17 mouse cellular contexts compared by ENCODE assay signal in genomic region chr12:73350466-73350865, GRCm38 (mm10).
DNase-seq lines count a peak whose midpoint lies in the region; ATAC-seq and TF ChIP-seq lines count a peak whose summit lies in the region.
"Had no signal": no experiment of that assay in that cellular context is flagged by ENCODE, and none has a peak within 500 bp of the region (broad histone marks: within the 10 kb centered on the region; RNA-seq: fewer than 3 reads in every experiment).

No protein-coding gene starts in this region.

- H3K4me2 ChIP-seq in heart, embryonic 14.5 days (ENCODE audit: low read length), result no peak overlapping the region
- no peak overlapping the region for H3K4me2 ChIP-seq in midbrain, embryonic 11.5 days
- no peak overlapping the region for H3K4me2 ChIP-seq in midbrain, postnatal 0 days (ENCODE audit: low read depth, low read length, poor library complexity, severe bottlenecking)
- no peak overlapping the region for H3K4me2 ChIP-seq in embryonic facial prominence, embryonic 14.5 days (ENCODE audit: low read depth, low read length)
- H3K4me2 ChIP-seq: midbrain, embryonic 12.5 days had no signal

- H3K9me3 ChIP-seq in heart, embryonic 14.5 days (ENCODE audit: control insufficient read depth, low read length), result no peaks in the 10 kb centered on the region
- H3K9me3 ChIP-seq in midbrain, embryonic 11.5 days (ENCODE audit: control insufficient read depth, low read length), result no peaks in the 10 kb centered on the region
- no peaks in the 10 kb centered on the region for H3K9me3 ChIP-seq in midbrain, postnatal 0 days (ENCODE audit: low read length)
- H3K9me3 ChIP-seq in embryonic facial prominence, embryonic 14.5 days (ENCODE audit: control insufficient read depth, low read length), result no peaks in the 10 kb centered on the region
- H3K9me3 ChIP-seq: hindbrain, embryonic 10.5 days; midbrain, embryonic 12.5 days; neural tube, embryonic 12.5 days had no signal

- ATAC-seq in heart, embryonic 14.5 days (ENCODE audit: insufficient number of reproducible peaks, insufficient read depth, low FRiP score, low read depth), result no peak
- ATAC-seq in midbrain, embryonic 11.5 days (ENCODE audit: low FRiP score), result no peak
- ATAC-seq in midbrain, postnatal 0 days (ENCODE audit: low FRiP score), result no peak
- ATAC-seq in embryonic facial prominence, embryonic 14.5 days (ENCODE audit: low read depth), result no peak; the same call in 1 of the 2 replicates
- no peak for ATAC-seq in granulocyte monocyte progenitor cell, adult 5-6 weeks (replicated peaks; ENCODE audit: poor library complexity, severe bottlenecking)
- ATAC-seq: hindbrain, postnatal 0 days; lung, postnatal 0 days had no signal

- no peak for TF ChIP-seq CTCF in midbrain, postnatal 0 days (IDR thresholded peaks at IDR 0.05)

- 66% methylated on average over 7 of the region's 7 CpGs for WGBS in heart, embryonic 14.5 days
- WGBS in midbrain, embryonic 11.5 days, result 59% methylated on average over 7 of the region's 7 CpGs
- 58% methylated on average over 7 of the region's 7 CpGs for WGBS in midbrain, postnatal 0 days
- 26% methylated on average over 7 of the region's 7 CpGs for WGBS in embryonic facial prominence, embryonic 14.5 days

- H3K4me1 ChIP-seq in heart, embryonic 14.5 days (ENCODE audit: control insufficient read depth in 2 of 2, insufficient read depth in 2 of 2, low read length in 2 of 2), result peaks cover 13 to 26% of the 10 kb centered on the region in 2 experiments
- H3K4me1 ChIP-seq in midbrain, embryonic 11.5 days (ENCODE audit: control insufficient read depth, insufficient read depth, low read length), result no peaks in the 10 kb centered on the region
- H3K4me1 ChIP-seq in midbrain, postnatal 0 days (ENCODE audit: insufficient read depth, low read length), result no peaks in the 10 kb centered on the region
- H3K4me1 ChIP-seq in embryonic facial prominence, embryonic 14.5 days (ENCODE audit: control insufficient read depth, insufficient read depth, low read length), result peaks cover 17% of the 10 kb centered on the region

- peak overlapping the region; percentile 10; the same call in 1 of the 2 replicates for H3K9ac ChIP-seq in heart, embryonic 14.5 days (ENCODE audit: low read length)
- H3K9ac ChIP-seq in midbrain, embryonic 11.5 days (ENCODE audit: low read length), result no peak overlapping the region
- no peak overlapping the region for H3K9ac ChIP-seq in midbrain, postnatal 0 days (replicated peaks; ENCODE audit: low read length, poor library complexity, severe bottlenecking)
- no peak overlapping the region for H3K9ac ChIP-seq in embryonic facial prominence, embryonic 14.5 days (ENCODE audit: low read depth, low read length)
- H3K9ac ChIP-seq: midbrain, embryonic 12.5 days; neural tube, embryonic 12.5 days had no signal

- no peaks in the 10 kb centered on the region for H3K36me3 ChIP-seq in heart, embryonic 14.5 days (ENCODE audit: control insufficient read depth, insufficient read depth, low read length)
- no peaks in the 10 kb centered on the region for H3K36me3 ChIP-seq in midbrain, embryonic 11.5 days (ENCODE audit: control insufficient read depth, insufficient read depth, low read length)
- peaks cover 7% of the 10 kb centered on the region for H3K36me3 ChIP-seq in midbrain, postnatal 0 days (ENCODE audit: insufficient read depth, low read length)
- H3K36me3 ChIP-seq in embryonic facial prominence, embryonic 14.5 days (ENCODE audit: control insufficient read depth, insufficient read depth, low read length), result no peaks in the 10 kb centered on the region
- H3K36me3 ChIP-seq: midbrain, embryonic 12.5 days; neural tube, embryonic 12.5 days had no signal

- H3K27me3 ChIP-seq in heart, embryonic 14.5 days (ENCODE audit: control insufficient read depth, insufficient read depth, low read length), result no peaks in the 10 kb centered on the region
- H3K27me3 ChIP-seq in midbrain, embryonic 11.5 days (ENCODE audit: control insufficient read depth, insufficient read depth, low read length), result no peaks in the 10 kb centered on the region
- no peaks in the 10 kb centered on the region for H3K27me3 ChIP-seq in midbrain, postnatal 0 days (ENCODE audit: insufficient read depth, low read length)
- no peaks in the 10 kb centered on the region for H3K27me3 ChIP-seq in embryonic facial prominence, embryonic 14.5 days (replicated peaks; ENCODE audit: control insufficient read depth, insufficient read depth, low read length)
- H3K27me3 ChIP-seq: midbrain, embryonic 12.5 days; neural tube, embryonic 12.5 days had no signal

- no peak overlapping the region for H3K4me3 ChIP-seq in heart, embryonic 14.5 days (ENCODE audit: control insufficient read depth in 1 of 2, insufficient read depth in 1 of 2, low read depth in 1 of 2, low read length in 2 of 2)
- no peak overlapping the region for H3K4me3 ChIP-seq in midbrain, embryonic 11.5 days (ENCODE audit: low read depth, low read length)
- H3K4me3 ChIP-seq in midbrain, postnatal 0 days (ENCODE audit: low read depth, low read length), result no peak overlapping the region
- no peak overlapping the region for H3K4me3 ChIP-seq in embryonic facial prominence, embryonic 14.5 days (ENCODE audit: low read depth, low read length)
- H3K4me3 ChIP-seq: hindbrain, embryonic 10.5 days; midbrain, embryonic 12.5 days; neural tube, embryonic 12.5 days had no signal

- no peak for DNase-seq in heart, postnatal 4 days
- peak; percentile 81 for DNase-seq in midbrain, embryonic 11.5 days (ENCODE audit: low spot score, missing footprints)
- DNase-seq in midbrain, postnatal 0 days (ENCODE audit: low spot score), result no peak
- no peak for DNase-seq in embryonic facial prominence, embryonic 14.5 days (ENCODE audit: low spot score)
- DNase-seq in right cerebral cortex, postnatal 10 days (ENCODE audit: low spot score in 2 of 2), result no peak
- DNase-seq: adrenal gland, adult 2 months; cerebellum, adult 9-10 months; liver; right cerebral cortex, adult 18-20 months; thymus, postnatal 36 days had no signal

- peak overlapping the region; percentile 38 to 66; a peak in 1 of 4 replicates for H3K27ac ChIP-seq in heart, embryonic 14.5 days (replicated peaks in 1 of 2; ENCODE audit: control insufficient read depth in 1 of 2, insufficient read depth in 1 of 2, low read depth in 2 of 2, low read length in 2 of 2)
- H3K27ac ChIP-seq in midbrain, embryonic 11.5 days (ENCODE audit: low read depth, low read length), result no peak overlapping the region
- H3K27ac ChIP-seq in midbrain, postnatal 0 days (ENCODE audit: low read depth, low read length), result no peak overlapping the region
- peak overlapping the region; percentile 73; the same call in 1 of the 2 replicates for H3K27ac ChIP-seq in embryonic facial prominence, embryonic 14.5 days (replicated peaks; ENCODE audit: low read depth, low read length)
- H3K27ac ChIP-seq: hindbrain, embryonic 10.5 days; hindbrain, postnatal 0 days; midbrain, embryonic 12.5 days; neural tube, embryonic 12.5 days had no signal

Comparison
In these comparisons a context has a peak if more than half of its experiments do, and no peak if none do; other contexts are left out.
1. H3K27ac ChIP-seq: peak in heart, embryonic 14.5 days (2 of 2) and embryonic facial prominence, embryonic 14.5 days (single experiment); none in midbrain, embryonic 11.5 days (single experiment) and midbrain, postnatal 0 days (single experiment).